Mouse (Mus musculus): Measurements from ENCODE around the gene Zfp971.
"Not testable (repeated sequence)": the region's sequence is repeated elsewhere in the genome, so short reads cannot be mapped to it uniquely, and the experiment has no call there.

The Zfp971 gene

GRCm38 (mm10) chr2:178023011-178023611 is at the start of gene Zfp971:
Gene Zfp971 (plus strand): TSS chr2:178023284.
- in situ Hi-C loops (cut with MboI; ENCODE audit: low sequenced_read_pairs): not testable (repeated sequence)

GRCm38 (mm10) chr2:177974814-177975213 is 48.3 kb upstream of the Zfp971 start:
- in situ Hi-C loops (cut with MboI; ENCODE audit: low sequenced_read_pairs): not testable (repeated sequence)

GRCm38 (mm10) chr2:178019486-178019885 is 3.6 kb upstream of the Zfp971 start:
- in situ Hi-C loops (cut with MboI; ENCODE audit: low sequenced_read_pairs): not testable (repeated sequence)

- in situ Hi-C loops (cut with MboI; ENCODE audit: low sequenced_read_pairs): not testable (repeated sequence)
These were observed 2.3 kb upstream of the Zfp971 start for GRCm38 (mm10) chr2:178020773-178021172.

GRCm38 (mm10) chr2:178023861-178024260 is 777 bp downstream of the Zfp971 start:
- in situ Hi-C loops (cut with MboI; ENCODE audit: low sequenced_read_pairs): not testable (repeated sequence)

GRCm38 (mm10) chr2:178027601-178028000 is 4.5 kb downstream of the Zfp971 start:
- in situ Hi-C loops (cut with MboI; ENCODE audit: low sequenced_read_pairs): not testable (repeated sequence)

GRCm38 (mm10) chr2:178058195-178058594 is 35.1 kb downstream of the Zfp971 start:
- in situ Hi-C loops (cut with MboI; ENCODE audit: low sequenced_read_pairs): no loop called here

- in situ Hi-C loops (cut with MboI; ENCODE audit: low sequenced_read_pairs): not testable (repeated sequence)
These were observed 55.2 kb downstream of the Zfp971 start, which contains the start of gene Zfp931 for GRCm38 (mm10) chr2:178078166-178078717. Gene Zfp931 (minus strand): TSS chr2:178078476.

Measured in CH12F3 (cell line).